Mouse (Mus musculus) 3T3-L1 (cell line): ENCODE data around the gene Foxp1.

Experiments
- DNase-seq: peaks from one replicate; pipeline ENCODE4 v3.0.0-alpha.2; 2015; ENCODE audit warnings: low read depth, low spot score

Gene Foxp1

GRCm38 (mm10) chr6:98949703-98950191, 572.8 kb downstream of the Foxp1 start:
- DNase-seq = peak; percentile 75

- DNase-seq = no peak
These were observed 573.2 kb downstream of the Foxp1 start for GRCm38 (mm10) chr6:98949286-98949685.

GRCm38 (mm10) chr6:98948153-98949141, 574.1 kb downstream of the Foxp1 start:
- no peak for DNase-seq

GRCm38 (mm10) chr6:98947486-98948152, 574.9 kb downstream of the Foxp1 start:
- DNase-seq = no peak

GRCm38 (mm10) chr6:98946731-98947130, 575.8 kb downstream of the Foxp1 start:
- no peak for DNase-seq

- no peak for DNase-seq
These were observed 576.8 kb downstream of the Foxp1 start for GRCm38 (mm10) chr6:98945496-98946412.

- no peak for DNase-seq
These were observed 584.2 kb downstream of the Foxp1 start for GRCm38 (mm10) chr6:98938348-98938747.

GRCm38 (mm10) chr6:98937513-98937912, 585.0 kb downstream of the Foxp1 start:
- DNase-seq = no peak

- DNase-seq = no peak
These were observed 586.1 kb downstream of the Foxp1 start for GRCm38 (mm10) chr6:98936377-98936776.

GRCm38 (mm10) chr6:98935169-98935568, 587.4 kb downstream of the Foxp1 start:
- DNase-seq = no peak

GRCm38 (mm10) chr6:98934381-98934780, 588.1 kb downstream of the Foxp1 start:
- no peak for DNase-seq

GRCm38 (mm10) chr6:98933135-98933724, 589.3 kb downstream of the Foxp1 start:
- DNase-seq = no peak

GRCm38 (mm10) chr6:98931881-98932540, 590.5 kb downstream of the Foxp1 start:
- DNase-seq = no peak

GRCm38 (mm10) chr6:98930652-98931300, 591.7 kb downstream of the Foxp1 start:
- DNase-seq = no peak

- no peak for DNase-seq
These were observed 594.2 kb downstream of the Foxp1 start for GRCm38 (mm10) chr6:98928365-98928764.

GRCm38 (mm10) chr6:98901259-98901658, 621.3 kb downstream of the Foxp1 start:
- DNase-seq = peak; percentile 97

- no peak for DNase-seq
These were observed 644.3 kb downstream of the Foxp1 start for GRCm38 (mm10) chr6:98878208-98878607.

GRCm38 (mm10) chr6:98876401-98876800, 646.1 kb downstream of the Foxp1 start:
- DNase-seq = peak; percentile 55
